Mouse (Mus musculus): ENCODE results near the gene Fam171b. TPM values are rescaled to one million over a fixed set of nuclear protein-coding genes. Genes with fewer than 3 reads are reported as not detected.
A peak's percentile ranks its signal among the peaks of the same experiment; 100 is the strongest.

The Fam171b gene
- polyA plus RNA-seq, 1 experiment: 2.7 TPM

DNA sequence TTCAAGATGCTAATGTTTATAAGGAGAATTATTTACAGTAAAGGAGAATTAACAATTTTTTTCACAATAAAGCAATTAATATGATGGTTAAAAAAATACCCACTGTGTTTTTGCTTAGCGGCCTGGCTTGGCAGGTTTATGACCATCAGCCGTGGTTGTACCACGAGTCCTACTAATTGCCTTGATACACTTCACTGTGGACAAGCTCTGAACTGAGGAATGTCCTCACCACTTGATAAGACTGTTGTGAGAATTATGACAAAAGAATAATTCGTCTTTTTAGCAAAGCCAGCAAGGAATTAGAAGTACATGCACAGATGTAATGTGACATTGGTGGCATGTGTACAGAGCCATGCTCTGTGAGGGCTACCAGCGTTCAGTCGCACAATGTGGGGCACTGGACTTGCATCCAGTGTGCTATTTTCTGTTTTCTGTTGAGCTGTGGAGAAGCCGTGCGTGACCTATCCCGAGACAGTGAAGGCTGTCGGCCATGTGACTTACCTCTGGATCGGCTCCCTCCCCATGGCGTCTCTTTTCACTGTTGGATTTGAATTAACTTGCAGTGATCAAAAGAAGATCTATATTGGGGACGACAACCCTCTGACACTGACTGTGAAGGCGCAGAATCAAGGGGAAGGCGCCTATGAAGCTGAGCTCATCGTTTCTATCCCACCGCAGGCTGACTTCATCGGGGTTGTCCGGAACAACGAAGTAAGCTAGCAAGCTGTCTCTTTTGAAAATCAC is 20.9 kb upstream of the Fam171b start:
- Histone ChIP-seq H3K36me3 (ENCODE audit: control insufficient read depth, insufficient read depth, low read length, poor library complexity, severe bottlenecking) (peaks cover 12% of the 10 kb centered on the region), H3K27ac (ENCODE audit: insufficient read depth, low read length) (no peak overlapping the region), H3K9me3 (replicated peaks; ENCODE audit: control insufficient read depth, insufficient read depth, low read length, poor library complexity, severe bottlenecking) (no peaks in the 10 kb centered on the region), H3K27me3 (ENCODE audit: control insufficient read depth, insufficient read depth, low read length, poor library complexity, severe bottlenecking) (no peaks in the 10 kb centered on the region), H3K4me1 (ENCODE audit: control insufficient read depth, insufficient read depth, low read length) (no peaks in the 10 kb centered on the region), H3K9ac (ENCODE audit: low read depth, poor library complexity, severe bottlenecking) (no peak overlapping the region), H3K4me3 (ENCODE audit: low read depth, low read length) (no peak overlapping the region)
- no peak for TF ChIP-seq EP300 (IDR thresholded peaks at IDR 0.05; ENCODE audit: insufficient read depth, low read depth, low read length)
- no peak for TF ChIP-seq CTCF (IDR thresholded peaks at IDR 0.05; ENCODE audit: low read depth, low read length)
- no peak for TF ChIP-seq POLR2A (IDR thresholded peaks at IDR 0.05; ENCODE audit: insufficient read depth, low read length)

DNA sequence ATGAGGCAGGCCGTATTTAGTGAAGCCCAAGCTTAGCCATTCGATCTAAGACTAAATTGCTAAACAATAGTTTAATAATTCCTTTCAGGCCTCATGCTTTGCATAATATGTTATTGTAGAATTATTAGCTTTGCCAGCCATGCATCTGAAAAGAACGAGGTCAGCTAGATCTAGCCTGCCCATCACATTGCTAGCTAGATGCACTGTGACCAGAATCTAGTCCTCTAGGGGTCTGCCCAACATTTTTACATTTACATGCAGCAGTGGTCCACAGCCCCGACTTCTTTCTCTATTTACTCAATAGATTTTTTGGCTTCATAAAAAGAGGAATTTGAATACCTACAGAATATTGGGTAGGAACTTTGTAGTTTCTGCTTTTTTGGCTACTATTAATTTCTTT is 20.3 kb upstream of the Fam171b start:
- TF ChIP-seq POLR2A (IDR thresholded peaks at IDR 0.05; ENCODE audit: insufficient read depth, low read length): no peak
- no peak for TF ChIP-seq EP300 (IDR thresholded peaks at IDR 0.05; ENCODE audit: insufficient read depth, low read depth, low read length)
- TF ChIP-seq CTCF (IDR thresholded peaks at IDR 0.05; ENCODE audit: low read depth, low read length): no peak
- H3K4me1 ChIP-seq (ENCODE audit: control insufficient read depth, insufficient read depth, low read length): no peaks in the 10 kb centered on the region
- H3K27ac ChIP-seq (ENCODE audit: insufficient read depth, low read length): no peak overlapping the region
- no peaks in the 10 kb centered on the region for H3K27me3 ChIP-seq (ENCODE audit: control insufficient read depth, insufficient read depth, low read length, poor library complexity, severe bottlenecking)
- peaks cover 12% of the 10 kb centered on the region for H3K36me3 ChIP-seq (ENCODE audit: control insufficient read depth, insufficient read depth, low read length, poor library complexity, severe bottlenecking)
- H3K9ac ChIP-seq (ENCODE audit: low read depth, poor library complexity, severe bottlenecking): no peak overlapping the region
- H3K4me3 ChIP-seq (ENCODE audit: low read depth, low read length): no peak overlapping the region
- H3K9me3 ChIP-seq (replicated peaks; ENCODE audit: control insufficient read depth, insufficient read depth, low read length, poor library complexity, severe bottlenecking): no peaks in the 10 kb centered on the region

DNA sequence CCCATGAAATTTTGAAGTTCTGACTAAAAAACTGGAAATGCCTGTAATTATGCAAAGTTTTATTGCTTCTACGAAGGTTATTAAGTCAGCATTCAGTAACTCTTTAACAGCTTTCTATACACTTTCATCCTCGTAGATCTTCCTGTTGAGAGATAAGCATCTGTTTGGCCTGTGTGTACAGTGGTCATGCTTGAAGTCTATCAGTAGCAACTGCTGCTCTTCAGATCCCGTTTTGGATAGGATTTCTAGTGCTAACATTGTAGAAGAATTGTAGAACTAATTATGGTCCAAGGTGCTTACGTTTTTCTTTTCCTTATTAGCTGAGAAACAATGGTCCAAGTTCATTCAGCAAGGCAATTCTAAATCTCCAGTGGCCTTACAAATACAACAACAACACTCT is 16.7 kb upstream of the Fam171b start:
- no peaks in the 10 kb centered on the region for H3K27me3 ChIP-seq (ENCODE audit: control insufficient read depth, insufficient read depth, low read length, poor library complexity, severe bottlenecking)
- H3K36me3 ChIP-seq (ENCODE audit: control insufficient read depth, insufficient read depth, low read length, poor library complexity, severe bottlenecking): peaks cover 23% of the 10 kb centered on the region
- no peaks in the 10 kb centered on the region for H3K9me3 ChIP-seq (replicated peaks; ENCODE audit: control insufficient read depth, insufficient read depth, low read length, poor library complexity, severe bottlenecking)
- no peak overlapping the region for H3K27ac ChIP-seq (ENCODE audit: insufficient read depth, low read length)
- no peak overlapping the region for H3K9ac ChIP-seq (ENCODE audit: low read depth, poor library complexity, severe bottlenecking)
- no peaks in the 10 kb centered on the region for H3K4me1 ChIP-seq (ENCODE audit: control insufficient read depth, insufficient read depth, low read length)
- H3K4me3 ChIP-seq (ENCODE audit: low read depth, low read length): no peak overlapping the region
- TF ChIP-seq POLR2A (IDR thresholded peaks at IDR 0.05; ENCODE audit: insufficient read depth, low read length): no peak

DNA sequence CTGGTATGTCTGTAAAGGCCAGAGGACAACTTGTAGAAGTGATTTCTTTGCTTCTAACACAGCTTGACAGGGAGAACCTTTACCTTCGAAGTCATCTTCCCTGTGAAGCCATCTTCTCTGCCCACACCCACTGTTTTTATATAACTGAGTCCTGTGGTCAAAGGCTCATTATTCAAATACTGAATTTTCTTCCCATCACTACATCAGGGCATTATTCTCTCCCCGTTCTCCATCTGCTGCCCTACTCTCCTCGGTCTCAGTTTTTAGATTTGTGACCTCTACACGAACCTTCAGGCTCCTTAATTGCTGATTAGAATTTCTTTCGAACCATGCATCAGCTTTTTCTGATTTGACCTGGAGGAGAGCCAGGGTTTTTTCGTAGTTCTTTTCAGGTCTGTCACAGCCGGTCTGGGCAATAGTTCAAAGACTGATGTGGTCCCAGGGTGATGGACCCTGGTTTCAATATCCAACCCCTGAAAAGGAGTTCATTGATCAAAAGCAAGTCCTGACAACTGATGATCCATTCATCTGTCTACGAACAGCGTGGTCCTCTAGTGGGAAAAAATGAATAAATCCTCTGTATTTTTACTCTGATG is 14.4 kb upstream of the Fam171b start:
- no peak overlapping the region for H3K27ac ChIP-seq (ENCODE audit: insufficient read depth, low read length)
- H3K4me1 ChIP-seq (ENCODE audit: control insufficient read depth, insufficient read depth, low read length): no peaks in the 10 kb centered on the region
- H3K9me3 ChIP-seq (replicated peaks; ENCODE audit: control insufficient read depth, insufficient read depth, low read length, poor library complexity, severe bottlenecking): no peaks in the 10 kb centered on the region
- peaks cover 19% of the 10 kb centered on the region for H3K36me3 ChIP-seq (ENCODE audit: control insufficient read depth, insufficient read depth, low read length, poor library complexity, severe bottlenecking)
- no peak overlapping the region for H3K4me3 ChIP-seq (ENCODE audit: low read depth, low read length)
- TF ChIP-seq EP300 (IDR thresholded peaks at IDR 0.05; ENCODE audit: insufficient read depth, low read depth, low read length): no peak
- TF ChIP-seq CTCF (IDR thresholded peaks at IDR 0.05; ENCODE audit: low read depth, low read length): no peak
- no peak for TF ChIP-seq POLR2A (IDR thresholded peaks at IDR 0.05; ENCODE audit: insufficient read depth, low read length)
- H3K27me3 ChIP-seq (ENCODE audit: control insufficient read depth, insufficient read depth, low read length, poor library complexity, severe bottlenecking): no peaks in the 10 kb centered on the region
- H3K9ac ChIP-seq (ENCODE audit: low read depth, poor library complexity, severe bottlenecking): no peak overlapping the region

DNA sequence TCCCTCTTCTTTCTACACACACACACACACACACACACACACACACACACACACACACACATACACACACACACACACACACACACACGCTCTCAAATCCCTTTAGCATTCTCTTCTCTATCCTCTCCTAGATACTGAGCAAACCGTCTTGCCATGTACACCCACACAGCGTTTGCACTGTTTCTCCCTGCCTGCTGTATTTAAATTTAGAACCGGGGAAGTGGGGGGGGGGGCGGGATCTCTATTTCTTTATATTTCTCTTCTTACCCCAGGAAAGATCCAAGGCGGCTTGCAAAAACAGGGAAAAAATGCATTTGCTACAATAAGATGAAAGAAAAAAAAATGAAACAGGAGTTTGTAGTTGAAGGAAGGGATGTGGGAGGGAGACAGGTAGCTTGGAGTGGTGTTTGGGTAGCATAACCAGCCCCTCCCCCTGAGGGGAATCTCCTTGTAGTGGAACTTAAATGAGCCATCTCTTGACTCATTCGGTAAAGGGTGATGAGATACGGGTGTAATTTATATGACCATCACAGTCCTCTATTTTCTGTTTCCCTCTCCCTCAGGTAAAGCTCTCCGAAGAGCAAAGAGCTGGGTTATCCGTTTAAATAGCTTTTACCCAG is 947 bp downstream of the Fam171b start:
- H3K27ac ChIP-seq (ENCODE audit: insufficient read depth, low read length): no peak overlapping the region
- H3K9ac ChIP-seq (ENCODE audit: low read depth, poor library complexity, severe bottlenecking): peak overlapping the region; percentile 10; the same call in 1 of the 2 replicates
- no peak overlapping the region for H3K4me3 ChIP-seq (ENCODE audit: low read depth, low read length)

DNA sequence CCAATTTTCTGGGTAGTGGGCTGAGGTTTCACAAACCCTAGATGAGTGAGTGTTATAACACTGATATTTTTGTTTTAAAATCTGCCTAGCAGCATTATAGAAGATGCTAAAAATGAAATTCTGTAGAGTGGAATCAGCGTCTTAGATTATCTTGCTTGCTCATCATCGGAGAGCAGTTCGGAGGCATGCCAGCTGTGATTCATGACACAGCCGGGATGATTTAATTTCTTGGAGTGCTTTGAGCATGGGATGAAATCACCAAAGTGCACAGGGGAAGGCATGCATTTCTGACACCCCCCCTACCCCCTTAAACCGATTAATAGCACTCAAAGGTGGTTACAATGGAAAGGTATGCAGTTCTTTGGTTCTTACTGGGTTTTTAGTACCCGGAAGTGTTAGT is 1.6 kb downstream of the Fam171b start:
- Histone ChIP-seq H3K4me3 (ENCODE audit: low read depth, low read length) (no peak overlapping the region), H3K27me3 (ENCODE audit: control insufficient read depth, insufficient read depth, low read length, poor library complexity, severe bottlenecking) (no peaks in the 10 kb centered on the region; the same call in 1 of the 2 replicates), H3K27ac (ENCODE audit: insufficient read depth, low read length) (no peak overlapping the region), H3K36me3 (ENCODE audit: control insufficient read depth, insufficient read depth, low read length, poor library complexity, severe bottlenecking) (no peaks in the 10 kb centered on the region), H3K9ac (ENCODE audit: low read depth, poor library complexity, severe bottlenecking) (no peak overlapping the region), H3K4me1 (ENCODE audit: control insufficient read depth, insufficient read depth, low read length) (no peaks in the 10 kb centered on the region), H3K9me3 (replicated peaks; ENCODE audit: control insufficient read depth, insufficient read depth, low read length, poor library complexity, severe bottlenecking) (no peaks in the 10 kb centered on the region)
- TF ChIP-seq CTCF (IDR thresholded peaks at IDR 0.05; ENCODE audit: low read depth, low read length): no peak
- TF ChIP-seq EP300 (IDR thresholded peaks at IDR 0.05; ENCODE audit: insufficient read depth, low read depth, low read length): no peak
- no peak for TF ChIP-seq POLR2A (IDR thresholded peaks at IDR 0.05; ENCODE audit: insufficient read depth, low read length)

More for the DNA sequence above, 947 bp downstream of the Fam171b start:
- no peaks in the 10 kb centered on the region for H3K9me3 ChIP-seq (replicated peaks; ENCODE audit: control insufficient read depth, insufficient read depth, low read length, poor library complexity, severe bottlenecking)
- TF ChIP-seq CTCF (IDR thresholded peaks at IDR 0.05; ENCODE audit: low read depth, low read length): no peak
- no peak for TF ChIP-seq POLR2A (IDR thresholded peaks at IDR 0.05; ENCODE audit: insufficient read depth, low read length)
- TF ChIP-seq EP300 (IDR thresholded peaks at IDR 0.05; ENCODE audit: insufficient read depth, low read depth, low read length): no peak
- no peaks in the 10 kb centered on the region for H3K4me1 ChIP-seq (ENCODE audit: control insufficient read depth, insufficient read depth, low read length)
- H3K36me3 ChIP-seq (ENCODE audit: control insufficient read depth, insufficient read depth, low read length, poor library complexity, severe bottlenecking): no peaks in the 10 kb centered on the region
- H3K27me3 ChIP-seq (ENCODE audit: control insufficient read depth, insufficient read depth, low read length, poor library complexity, severe bottlenecking): no peaks in the 10 kb centered on the region; the same call in 1 of the 2 replicates

Data from ES-Bruce4 (cell line).